Mouse (Mus musculus) ES-CJ7 (cell line): ENCODE results near the gene Brd3os.

Source experiments
- DNase-seq: peaks from one replicate; pipeline ENCODE4 v3.0.0; 2011; ENCODE audit warnings: low read depth, low spot score

The Brd3os gene

GRCm38 (mm10) chr2:27421293-27422068, 20.6 kb upstream of the Brd3os start:
- DNase-seq, result no peak

GRCm38 (mm10) chr2:27423596-27423995, 18.5 kb upstream of the Brd3os start:
- DNase-seq, result no peak

GRCm38 (mm10) chr2:27425161-27425611, 16.9 kb upstream of the Brd3os start:
- DNase-seq, result peak; percentile 68

- DNase-seq, result no peak
These were observed 16.2 kb upstream of the Brd3os start for GRCm38 (mm10) chr2:27425751-27426405.

GRCm38 (mm10) chr2:27426406-27426854, 15.7 kb upstream of the Brd3os start:
- DNase-seq, result no peak

- DNase-seq, result peak; percentile 91
These were observed 15.2 kb upstream of the Brd3os start, which contains the start of gene Vav2 for GRCm38 (mm10) chr2:27426855-27427457. Gene Vav2 (minus strand): TSS chr2:27427033.

- DNase-seq, result peak; percentile 86
These were observed 14.1 kb upstream of the Brd3os start for GRCm38 (mm10) chr2:27428071-27428470.

GRCm38 (mm10) chr2:27430621-27431020, 11.5 kb upstream of the Brd3os start:
- DNase-seq, result no peak

GRCm38 (mm10) chr2:27432599-27432998, 9.5 kb upstream of the Brd3os start:
- no peak for DNase-seq

- DNase-seq, result no peak
These were observed 4.2 kb upstream of the Brd3os start for GRCm38 (mm10) chr2:27437876-27438275.

GRCm38 (mm10) chr2:27438281-27438680, 3.8 kb upstream of the Brd3os start:
- DNase-seq, result peak; percentile 48

- no peak for DNase-seq
These were observed 755 bp downstream of the Brd3os start for GRCm38 (mm10) chr2:27442708-27443449.

GRCm38 (mm10) chr2:27443450-27443708, 1.3 kb downstream of the Brd3os start:
- DNase-seq, result no peak

GRCm38 (mm10) chr2:27445910-27446309, 3.8 kb downstream of the Brd3os start:
- DNase-seq, result no peak

GRCm38 (mm10) chr2:27446812-27447211, 4.7 kb downstream of the Brd3os start:
- no peak for DNase-seq

GRCm38 (mm10) chr2:27447782-27448181, 5.7 kb downstream of the Brd3os start:
- peak; percentile 54 for DNase-seq

- DNase-seq, result no peak
These were observed 8.1 kb downstream of the Brd3os start for GRCm38 (mm10) chr2:27450226-27450625.

- no peak for DNase-seq
These were observed 17.6 kb downstream of the Brd3os start for GRCm38 (mm10) chr2:27459735-27460134.

- DNase-seq, result no peak
These were observed 18.0 kb downstream of the Brd3os start for GRCm38 (mm10) chr2:27460163-27460562.

GRCm38 (mm10) chr2:27460651-27461050, 18.5 kb downstream of the Brd3os start:
- no peak for DNase-seq

- no peak for DNase-seq
These were observed 19.9 kb downstream of the Brd3os start for GRCm38 (mm10) chr2:27461881-27462660.
